In genomic region chr7:63887602-63888123, GRCm38 (mm10) we compare ENCODE assay signal across 31 mouse cellular contexts. TPM values are rescaled to one million over a fixed set of nuclear protein-coding genes. Genes with fewer than 3 reads are reported as not detected.
A peak's percentile ranks its signal among the peaks of the same experiment; 100 is the strongest.
DNase-seq lines count a peak whose midpoint lies in the region; ATAC-seq and TF ChIP-seq lines count a peak whose summit lies in the region.
"Had no signal": no experiment of that assay in that cellular context is flagged by ENCODE, and none has a peak within 500 bp of the region (broad histone marks: within the 10 kb centered on the region; RNA-seq: fewer than 3 reads in every experiment).

No protein-coding gene starts in this region.

- H3K27ac ChIP-seq in kidney, postnatal 0 days, result 0 out of 2 replicates have a peak overlapping the region, but pooled peaks have one; percentile 25
- H3K27ac ChIP-seq in ES-E14 (ENCODE audit: insufficient read depth, low read depth, low read length, poor library complexity, severe bottlenecking), result no peak overlapping the region
- H3K27ac ChIP-seq in embryonic fibroblast, embryonic 13.5 days (ENCODE audit: insufficient read depth, low read length), result peak overlapping the region; percentile 42
- H3K27ac ChIP-seq: forebrain, embryonic 12.5 days; heart, embryonic 15.5 days; hindbrain, postnatal 0 days; limb, embryonic 10.5 days; stomach, embryonic 15.5 days had no signal

- no peak for TF ChIP-seq POLR2A in embryonic fibroblast, embryonic 13.5 days (IDR thresholded peaks at IDR 0.05; ENCODE audit: low read depth, low read length)

- H3K4me3 ChIP-seq in kidney, postnatal 0 days (replicated peaks; ENCODE audit: low read depth, low read length), result no peak overlapping the region
- no peak overlapping the region for H3K4me3 ChIP-seq in ES-E14 (ENCODE audit: insufficient read depth in 1 of 2, low read depth in 1 of 2, low read length in 2 of 2, poor library complexity in 1 of 2, severe bottlenecking in 1 of 2)
- H3K4me3 ChIP-seq in embryonic fibroblast, embryonic 13.5 days (ENCODE audit: insufficient read depth, low read length), result no peak overlapping the region
- H3K4me3 ChIP-seq: erythroblast, embryonic 14.5 days; forebrain, embryonic 12.5 days; heart, embryonic 15.5 days; limb, embryonic 10.5 days; stomach, embryonic 15.5 days had no signal

- peaks cover 15% of the 10 kb centered on the region; the same call in 1 of the 2 replicates for H3K4me1 ChIP-seq in kidney, postnatal 0 days (replicated peaks; ENCODE audit: insufficient read depth, low read length)
- H3K4me1 ChIP-seq in ES-E14 (ENCODE audit: control insufficient read depth in 2 of 2, insufficient read depth in 2 of 2, low read length in 2 of 2, poor library complexity in 1 of 2), result peaks cover 13 to 42% of the 10 kb centered on the region in 2 experiments; a peak in 3 of 4 replicates
- H3K4me1 ChIP-seq in embryonic fibroblast, embryonic 13.5 days (ENCODE audit: control insufficient read depth, insufficient read depth, low read length), result peaks cover 13% of the 10 kb centered on the region
- H3K4me1 ChIP-seq: forebrain, embryonic 12.5 days; limb, embryonic 10.5 days had no signal

- H3K9me3 ChIP-seq in kidney, postnatal 0 days (replicated peaks; ENCODE audit: low read length), result no peaks in the 10 kb centered on the region
- H3K9me3 ChIP-seq in ES-E14 (ENCODE audit: control insufficient read depth, insufficient read depth, low read depth, low read length), result no peaks in the 10 kb centered on the region
- H3K9me3 ChIP-seq: forebrain, embryonic 12.5 days; heart, embryonic 15.5 days; limb, embryonic 10.5 days; stomach, embryonic 15.5 days had no signal

- 69% methylated on average over 10 of the region's 10 CpGs for WGBS in kidney, postnatal 0 days

- in situ Hi-C loops in ES-E14 (cut with MboI; ENCODE audit: low sequenced_read_pairs in 2 of 2, unreplicated experiment in 2 of 2), result no loop called here

- no peak overlapping the region for H3K9ac ChIP-seq in kidney, postnatal 0 days (ENCODE audit: low read depth, low read length)
- H3K9ac ChIP-seq in ES-E14 (ENCODE audit: insufficient read depth, low read depth, low read length, poor library complexity, severe bottlenecking), result no peak overlapping the region
- H3K9ac ChIP-seq: forebrain, embryonic 12.5 days; heart, embryonic 15.5 days; liver, postnatal 0 days; stomach, embryonic 15.5 days had no signal

- H3K36me3 ChIP-seq in kidney, postnatal 0 days (ENCODE audit: insufficient read depth, low read length), result 0 out of 2 replicates have a peak, but pooled peaks cover 6% of the 10 kb centered on the region
- H3K36me3 ChIP-seq in ES-E14 (ENCODE audit: control insufficient read depth, insufficient read depth, low read length, poor library complexity, severe bottlenecking), result peaks cover 14% of the 10 kb centered on the region; the same call in 1 of the 2 replicates

- no peak for TF ChIP-seq CTCF in kidney, postnatal 0 days (IDR thresholded peaks at IDR 0.05; ENCODE audit: low read depth)
- TF ChIP-seq CTCF in embryonic fibroblast, embryonic 13.5 days (IDR thresholded peaks at IDR 0.05; ENCODE audit: borderline replicate concordance, insufficient read depth, low read length), result no peak

- H3K4me2 ChIP-seq in kidney, postnatal 0 days (ENCODE audit: low read length), result no peak overlapping the region
- H3K4me2 ChIP-seq: forebrain, embryonic 12.5 days; heart, embryonic 15.5 days; midbrain, embryonic 11.5 days; stomach, embryonic 15.5 days had no signal

- intact Hi-C loops in heart, postnatal 14 days (cut with DNase I), result no loop called here

- peak; percentile 91 for DNase-seq in heart, adult 11 months
- no peak for DNase-seq in heart, postnatal 14 days
- no peak for DNase-seq in kidney, postnatal 0 days (ENCODE audit: low spot score)
- DNase-seq in kidney, adult 9 months, result no peak
- no peak for DNase-seq in ES-E14 (ENCODE audit: low read depth, low spot score)
- DNase-seq in MN1 (ENCODE audit: low spot score), result no peak
- DNase-seq: cerebellum, adult 18-20 months; cerebellum, postnatal 36 days; gastrocnemius, postnatal 10 days; liver; liver, postnatal 0 days; thymus, adult 18-20 months had no signal

- H3K27me3 ChIP-seq in kidney, postnatal 0 days (ENCODE audit: insufficient read depth, low read length), result no peaks in the 10 kb centered on the region
- H3K27me3 ChIP-seq: forebrain, embryonic 12.5 days; heart, embryonic 15.5 days; Patski; stomach, embryonic 15.5 days had no signal

- no peak for ATAC-seq in kidney, postnatal 0 days (replicated peaks; ENCODE audit: low FRiP score, low read depth)
- ATAC-seq: hindbrain, postnatal 0 days; intestine, embryonic 16.5 days had no signal

TF ChIP-seq in ES-E14, 5 proteins besides CTCF, POLR2A, EP300 and RAD21:
- TF ChIP-seq MAFK (IDR thresholded peaks at IDR 0.05; ENCODE audit: insufficient read depth, low read depth, low read length) (no peak), ZNF384 (IDR thresholded peaks at IDR 0.05; ENCODE audit: low read depth, low read length) (peak; percentile 65; the same call in 1 of the 2 replicates)

RNA-seq across cellular contexts. Expression of gene E030018B13Rik, which starts 29.0 kb away (rescaled TPM):
- total RNA-seq in heart, postnatal 14 days (2021), result not detected
- polyA plus RNA-seq in kidney, postnatal 0 days (2015; fragmentation: Nextera tagmentation; extraction: Ambion mirVana), result not detected in 2 replicates
- 0.21 TPM in 1 of 2 replicates, not detected in the other for total RNA-seq in ES-E14 (2012; rRNA removed)
- not detected in 2 replicates for polyA plus RNA-seq in embryonic fibroblast, embryonic 13.5 days (2011; ENCODE audit: insufficient read length, low read depth, missing spikeins)
- total RNA-seq: adrenal gland, adult 2 months; adrenal gland, postnatal 4 days; gastrocnemius, postnatal 10 days; heart, adult 18-20 months; hindbrain, postnatal 0 days; layer of hippocampus, adult 18-20 months; layer of hippocampus, postnatal 14 days; left cerebral cortex, adult 8-10 months; megakaryocyte progenitor cell, adult 5-6 weeks; midbrain, postnatal 0 days had no signal
- polyA plus RNA-seq: adrenal gland, adult 2 months; embryonic facial prominence, embryonic 11.5 days; erythroblast, embryonic 14.5 days; forebrain, embryonic 12.5 days; hindbrain, postnatal 0 days; intestine, embryonic 16.5 days; limb, embryonic 10.5 days; midbrain, postnatal 0 days; Patski had no signal

RNA-seq across cellular contexts. Expression of gene Klf13, which starts 51.1 kb away (rescaled TPM):
- 10 to 100 TPM; 93.5 to 97.3 TPM for total RNA-seq in heart, postnatal 14 days (2021)
- 27.5 and 28.8 TPM in 2 replicates for polyA plus RNA-seq in kidney, postnatal 0 days (2015; fragmentation: Nextera tagmentation; extraction: Ambion mirVana)
- total RNA-seq in ES-E14 (2012; rRNA removed), result 25.8 and 29.4 TPM in 2 replicates
- polyA plus RNA-seq in embryonic fibroblast, embryonic 13.5 days (2011; ENCODE audit: insufficient read length, low read depth, missing spikeins), result 34.6 and 40.2 TPM in 2 replicates
